Mouse (Mus musculus) forebrain, embryonic 14.5 days (tissue): ENCODE results near the gene Olfr353. TPM values are rescaled to one million over a fixed set of nuclear protein-coding genes. Genes with fewer than 3 reads are reported as not detected.

Source experiments
- ATAC-seq: fragments of 200-750 bp; cut with Nextera tagmentation; 2 replicates; pipeline ENCODE4 v1.8.0; 2017; ENCODE audit warnings: mild to moderate bottlenecking, moderate library complexity
- DNase-seq: peaks from one replicate; pipeline ENCODE4 v3.0.0-alpha.2; 2015; ENCODE audit warnings: low spot score
- H3K27ac ChIP-seq: fragments of 300-500 bp; sonication (generic); 2 replicates; pipeline ENCODE4 v1.5.1; 2014; ENCODE audit warnings: low read depth, mild to moderate bottlenecking, control low read depth, low read length, moderate library complexity
- H3K27me3 ChIP-seq: fragments of 300-500 bp; sonication (generic); replicated peaks from 2 replicates; pipeline ENCODE4 v1.6.1; 2014; ENCODE audit warnings: low read length, control low read depth, mixed read lengths; ENCODE audit not compliant: control insufficient read depth, insufficient read depth
- H3K36me3 ChIP-seq: fragments of 300-500 bp; sonication (generic); 2 replicates; pipeline ENCODE4 v1.6.1; 2014; ENCODE audit warnings: low read length, control low read depth; ENCODE audit not compliant: control insufficient read depth, insufficient read depth
- H3K4me1 ChIP-seq: fragments of 300-500 bp; sonication (generic); 2 replicates; pipeline ENCODE4 v1.6.1; 2014; ENCODE audit warnings: antibody characterized with exemption, low read length, control low read depth; ENCODE audit not compliant: control insufficient read depth, insufficient read depth
- H3K4me2 ChIP-seq: fragments of 300-500 bp; sonication (generic); 2 replicates; pipeline ENCODE4 v1.6.1; 2014; ENCODE audit warnings: mild to moderate bottlenecking, control low read depth, low read length
- H3K4me3 ChIP-seq: fragments of 300-500 bp; sonication (generic); 2 replicates; pipeline ENCODE4 v1.5.1; 2014; ENCODE audit warnings: low read depth, low read length, control low read depth
- H3K9ac ChIP-seq: fragments of 300-500 bp; sonication (generic); 2 replicates; pipeline ENCODE4 v1.6.1; 2014; ENCODE audit warnings: mild to moderate bottlenecking, low read length, control low read depth, moderate library complexity
- H3K9me3 ChIP-seq: fragments of 300-500 bp; sonication (generic); replicated peaks from 2 replicates; pipeline ENCODE4 v1.6.1; 2016; ENCODE audit warnings: low read length, control low read depth, mixed read lengths; ENCODE audit not compliant: control insufficient read depth
- WGBS: fragments of 180-500 bp; shearing (Covaris S2); extraction: QIAGEN DNeasy Blood & Tissue Kit; methylation state at CpG from one replicate; pipeline ENCODE4 v1.1.7; 2014; 5-methylcytosine and 5-hydroxymethylcytosine counted together
- polyA plus RNA-seq: library from polyadenylated mRNA; unstranded; fragments of >200 nt; fragmentation: Nextera tagmentation; extraction: Ambion mirVana; gene quantifications from 2 replicates; pipeline ENCODE4 v1.2.1, GENCODE M21; 2014

Olfr353 gene
- not detected in 2 replicates for polyA plus RNA-seq

GRCm38 (mm10) chr2:36892836-36893235, at the start of gene Olfr353:
Gene Olfr353, minus strand, starts transcription at chr2:36892936.
- no peak for DNase-seq
- Histone ChIP-seq H3K4me3 (no peak within 1 kb of the TSS), H3K27me3 (no peaks in the 10 kb centered on the region)

GRCm38 (mm10) chr2:36936821-36937220, 44.1 kb upstream of the Olfr353 start, which contains the start of gene Olfr356:
Gene Olfr356, plus strand, starts transcription at chr2:36937121.
- no peaks in the 10 kb centered on the region for H3K4me1 ChIP-seq
- DNase-seq (no peak), ATAC-seq (no peak)
- H3K9me3 ChIP-seq, result peaks cover 9% of the 10 kb centered on the region; the same call in 1 of the 2 replicates
- no peak within 1 kb of the TSS for H3K9ac ChIP-seq
- H3K4me3 ChIP-seq, result no peak within 1 kb of the TSS
- no peak within 1 kb of the TSS for H3K4me2 ChIP-seq
- WGBS, result 91% methylated on average over 2 of the region's 2 CpGs
- no peak within 1 kb of the TSS for H3K27ac ChIP-seq
- no peaks in the 10 kb centered on the region for H3K27me3 ChIP-seq
- no peaks in the 10 kb centered on the region for H3K36me3 ChIP-seq

More at GRCm38 (mm10) chr2:36892836-36893235, at the start of gene Olfr353:
- H3K4me1 ChIP-seq, result no peaks in the 10 kb centered on the region
- H3K27ac ChIP-seq, result no peak within 1 kb of the TSS
- ATAC-seq, result no peak
- H3K4me2 ChIP-seq, result no peak within 1 kb of the TSS
- no peaks in the 10 kb centered on the region for H3K36me3 ChIP-seq
- H3K9me3 ChIP-seq, result 0 out of 2 replicates have a peak, but pooled peaks cover 10% of the 10 kb centered on the region
- no peak within 1 kb of the TSS for H3K9ac ChIP-seq

- no peak for DNase-seq
- H3K27me3 ChIP-seq, result no peaks in the 10 kb centered on the region
- no peak within 1 kb of the TSS for H3K9ac ChIP-seq
- no peaks in the 10 kb centered on the region for H3K36me3 ChIP-seq
- no peaks in the 10 kb centered on the region for H3K4me1 ChIP-seq
- H3K9me3 ChIP-seq, result peaks cover 9% of the 10 kb centered on the region
- no peak within 1 kb of the TSS for H3K4me2 ChIP-seq
- no peak within 1 kb of the TSS for H3K4me3 ChIP-seq
- H3K27ac ChIP-seq, result no peak within 1 kb of the TSS
- no peak for ATAC-seq
Observed at GRCm38 (mm10) chr2:36928797-36929196, 36.1 kb upstream of the Olfr353 start, which contains the start of gene Olfr355. Gene Olfr355, minus strand, starts transcription at chr2:36928897.

- no peak within 1 kb of the TSS for H3K9ac ChIP-seq
- H3K9me3 ChIP-seq, result 0 out of 2 replicates have a peak, but pooled peaks cover 8% of the 10 kb centered on the region
- ATAC-seq, result no peak
- no peak within 1 kb of the TSS for H3K4me3 ChIP-seq
- no peak within 1 kb of the TSS for H3K4me2 ChIP-seq
- H3K27me3 ChIP-seq, result no peaks in the 10 kb centered on the region
- no peaks in the 10 kb centered on the region for H3K4me1 ChIP-seq
- no peak for DNase-seq
- no peaks in the 10 kb centered on the region for H3K36me3 ChIP-seq
- no peak within 1 kb of the TSS for H3K27ac ChIP-seq
Observed at GRCm38 (mm10) chr2:36905380-36905779, 12.6 kb upstream of the Olfr353 start, which contains the start of gene Olfr354. Gene Olfr354, plus strand, starts transcription at chr2:36905680.

GRCm38 (mm10) chr2:36897114-36897513, 4.4 kb upstream of the Olfr353 start:
- DNase-seq (no peak), ATAC-seq (no peak)
- Histone ChIP-seq H3K4me2 (no peak overlapping the region), H3K9me3 (peaks cover 13% of the 10 kb centered on the region), H3K9ac (no peak overlapping the region), H3K4me1 (no peaks in the 10 kb centered on the region), H3K27me3 (no peaks in the 10 kb centered on the region), H3K36me3 (no peaks in the 10 kb centered on the region), H3K4me3 (no peak overlapping the region), H3K27ac (no peak overlapping the region)

GRCm38 (mm10) chr2:36868160-36868559, 24.6 kb downstream of the Olfr353 start, which contains the start of gene Olfr352:
Gene Olfr352, plus strand, starts transcription at chr2:36868460.
- no peak within 1 kb of the TSS for H3K27ac ChIP-seq
- H3K36me3 ChIP-seq, result no peaks in the 10 kb centered on the region
- H3K9me3 ChIP-seq, result peaks cover 11% of the 10 kb centered on the region; the same call in 1 of the 2 replicates
- no peaks in the 10 kb centered on the region for H3K27me3 ChIP-seq
- WGBS, result 81% methylated on average over 1 of the region's 1 CpGs
- DNase-seq, result no peak
- H3K4me3 ChIP-seq, result no peak within 1 kb of the TSS
- H3K4me1 ChIP-seq, result no peaks in the 10 kb centered on the region
- ATAC-seq, result no peak
- H3K9ac ChIP-seq, result no peak within 1 kb of the TSS
- no peak within 1 kb of the TSS for H3K4me2 ChIP-seq

GRCm38 (mm10) chr2:36862560-36862959, 30.2 kb downstream of the Olfr353 start, which contains the start of gene Olfr351:
Gene Olfr351, minus strand, starts transcription at chr2:36862660.
- ATAC-seq, result no peak
- 88% methylated on average over 1 of the region's 1 CpGs for WGBS

GRCm38 (mm10) chr2:36846010-36846409, 46.7 kb downstream of the Olfr353 start, which contains the start of gene Olfr350:
Gene Olfr350, plus strand, starts transcription at chr2:36846310.
- Histone ChIP-seq H3K27ac (no peak within 1 kb of the TSS), H3K27me3 (no peaks in the 10 kb centered on the region), H3K4me1 (no peaks in the 10 kb centered on the region), H3K9me3 (peaks cover 14% of the 10 kb centered on the region; the same call in 1 of the 2 replicates), H3K4me2 (no peak within 1 kb of the TSS), H3K9ac (no peak within 1 kb of the TSS), H3K4me3 (no peak within 1 kb of the TSS), H3K36me3 (no peaks in the 10 kb centered on the region)
- 80% methylated on average over 1 of the region's 1 CpGs for WGBS
- DNase-seq (no peak), ATAC-seq (no peak)

More at GRCm38 (mm10) chr2:36862560-36862959, 30.2 kb downstream of the Olfr353 start, which contains the start of gene Olfr351:
- peaks cover 14% of the 10 kb centered on the region for H3K9me3 ChIP-seq
- H3K36me3 ChIP-seq, result no peaks in the 10 kb centered on the region
- H3K4me2 ChIP-seq, result no peak within 1 kb of the TSS
- H3K27ac ChIP-seq, result no peak within 1 kb of the TSS
- H3K27me3 ChIP-seq, result no peaks in the 10 kb centered on the region
- H3K9ac ChIP-seq, result no peak within 1 kb of the TSS
- H3K4me1 ChIP-seq, result no peaks in the 10 kb centered on the region
- DNase-seq, result no peak
- no peak within 1 kb of the TSS for H3K4me3 ChIP-seq
